Mouse (Mus musculus) neural tube, embryonic 12.5 days (tissue): ENCODE results near the gene 1190002N15Rik. TPM values are rescaled to one million over a fixed set of nuclear protein-coding genes. Genes with fewer than 3 reads are reported as not detected.

Experiments used
- ATAC-seq: fragments of 200-750 bp; cut with Nextera tagmentation; 2 replicates; pipeline ENCODE4 v1.8.0; 2017; ENCODE audit warnings: low read depth, mild to moderate bottlenecking, moderate TSS enrichment, moderate library complexity; ENCODE audit not compliant: low FRiP score
- H3K27ac ChIP-seq: fragments of 300-500 bp; sonication (generic); 2 replicates; pipeline ENCODE4 v1.5.1; 2016
- H3K27me3 ChIP-seq: fragments of 300-500 bp; sonication (generic); replicated peaks from 2 replicates; pipeline ENCODE4 v1.6.1; 2016; ENCODE audit warnings: mild to moderate bottlenecking
- H3K36me3 ChIP-seq: fragments of 300-500 bp; sonication (generic); 2 replicates; pipeline ENCODE4 v1.6.1; 2016; ENCODE audit warnings: mild to moderate bottlenecking
- H3K4me1 ChIP-seq: fragments of 300-500 bp; sonication (generic); 2 replicates; pipeline ENCODE4 v1.6.1; 2016
- H3K4me2 ChIP-seq: fragments of 300-500 bp; sonication (generic); replicated peaks from 2 replicates; pipeline ENCODE4 v1.6.1; 2016; ENCODE audit warnings: mild to moderate bottlenecking
- H3K4me3 ChIP-seq: fragments of 300-500 bp; sonication (generic); 2 replicates; pipeline ENCODE4 v1.5.1; 2016
- H3K9ac ChIP-seq: fragments of 300-500 bp; sonication (generic); 2 replicates; pipeline ENCODE4 v1.6.1; 2016; ENCODE audit warnings: mild to moderate bottlenecking
- H3K9me3 ChIP-seq: fragments of 300-500 bp; sonication (generic); 2 replicates; pipeline ENCODE4 v1.6.1; 2016; ENCODE audit warnings: mild to moderate bottlenecking
- WGBS: fragments of 180-500 bp; shearing (Covaris S2); methylation state at CpG from one replicate; pipeline ENCODE4 v1.1.7; 2016; 5-methylcytosine and 5-hydroxymethylcytosine counted together
- polyA plus RNA-seq: library from polyadenylated mRNA; unstranded; fragments of >200 nt; fragmentation: Nextera tagmentation; extraction: Ambion mirVana; gene quantifications from 2 replicates; pipeline ENCODE4 v1.2.1, GENCODE M21; 2016

1190002N15Rik gene
- polyA plus RNA-seq, 1 experiment from 2014 or later = 30.4 TPM

DNA sequence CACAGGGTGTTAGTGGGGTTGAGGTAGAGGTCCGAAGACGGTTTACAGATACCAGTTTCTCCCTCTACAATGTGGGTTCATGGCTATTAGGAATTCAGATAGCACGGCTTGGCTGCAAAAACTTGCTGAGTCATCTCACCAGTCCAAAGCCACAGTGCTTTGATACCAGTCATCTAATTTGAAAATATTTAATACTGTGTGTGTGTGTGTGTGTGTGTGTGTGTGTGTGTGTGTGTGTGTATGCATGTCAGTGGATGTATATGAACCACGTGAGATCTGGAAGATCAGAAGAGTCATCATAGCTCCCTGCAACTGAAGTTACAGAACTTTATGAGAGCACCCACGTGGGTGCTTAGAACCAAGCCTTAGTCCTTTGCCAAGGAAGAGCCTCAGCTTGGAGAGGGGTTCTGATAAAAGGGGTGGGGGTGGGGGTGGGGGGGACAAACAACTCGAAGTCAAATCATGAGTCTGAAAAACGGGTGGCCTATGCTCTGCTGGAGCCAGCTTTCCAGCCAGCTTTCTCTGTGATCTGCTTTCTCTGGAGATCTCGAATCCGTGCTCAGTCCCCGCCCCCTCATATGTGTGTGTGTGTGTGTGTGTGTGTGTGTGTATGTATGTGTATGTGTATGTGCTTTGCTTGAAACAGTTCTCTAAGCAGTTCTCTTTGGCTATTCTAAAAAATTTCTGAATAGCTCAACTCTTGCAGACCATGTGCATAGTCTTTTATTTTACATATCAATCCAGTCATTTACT is 2.6 kb upstream of the 1190002N15Rik start:
- H3K4me2 ChIP-seq = no peak overlapping the region
- H3K4me3 ChIP-seq = no peak overlapping the region
- no peaks in the 10 kb centered on the region for H3K36me3 ChIP-seq
- H3K27ac ChIP-seq = no peak overlapping the region
- 62% methylated on average over 10 of the region's 10 CpGs for WGBS
- no peak for ATAC-seq
- H3K9ac ChIP-seq = no peak overlapping the region
- H3K9me3 ChIP-seq = no peaks in the 10 kb centered on the region
- H3K27me3 ChIP-seq = no peaks in the 10 kb centered on the region
- H3K4me1 ChIP-seq = peaks cover 4% of the 10 kb centered on the region; the same call in 1 of the 2 replicates

DNA sequence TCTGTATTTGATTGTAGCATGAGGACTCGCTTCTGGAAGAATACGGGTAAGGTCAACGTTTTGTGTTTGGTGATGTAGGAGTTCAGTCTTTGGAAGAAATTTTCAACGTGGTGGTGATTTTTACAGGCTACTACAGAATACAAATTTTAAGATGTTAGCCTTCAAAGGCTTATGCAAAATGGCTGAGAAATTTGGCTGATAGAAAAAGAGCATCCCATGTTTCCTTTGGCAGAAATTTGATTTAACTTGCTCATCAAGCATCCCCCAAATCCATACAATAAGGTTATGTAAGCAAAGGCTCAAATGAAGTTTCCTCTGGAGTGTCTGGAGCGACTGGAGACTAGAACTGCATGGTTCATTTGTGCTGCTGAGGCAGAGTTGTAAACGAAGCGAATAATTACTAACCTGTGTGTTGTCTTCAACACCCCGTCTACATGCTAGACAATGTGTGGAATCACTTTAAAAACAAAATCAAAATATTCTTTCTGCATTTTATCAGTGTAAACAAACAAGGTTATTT is 1.5 kb upstream of the 1190002N15Rik start:
- ATAC-seq = no peak
- Histone ChIP-seq H3K4me1 (peaks cover 9% of the 10 kb centered on the region), H3K27ac (no peak overlapping the region), H3K4me2 (peak overlapping the region; percentile 89), H3K4me3 (0 out of 2 replicates have a peak overlapping the region, but pooled peaks have one; percentile 80), H3K36me3 (no peaks in the 10 kb centered on the region), H3K9ac (no peak overlapping the region), H3K9me3 (no peaks in the 10 kb centered on the region), H3K27me3 (no peaks in the 10 kb centered on the region)
- WGBS = 20% methylated on average over 8 of the region's 8 CpGs

DNA sequence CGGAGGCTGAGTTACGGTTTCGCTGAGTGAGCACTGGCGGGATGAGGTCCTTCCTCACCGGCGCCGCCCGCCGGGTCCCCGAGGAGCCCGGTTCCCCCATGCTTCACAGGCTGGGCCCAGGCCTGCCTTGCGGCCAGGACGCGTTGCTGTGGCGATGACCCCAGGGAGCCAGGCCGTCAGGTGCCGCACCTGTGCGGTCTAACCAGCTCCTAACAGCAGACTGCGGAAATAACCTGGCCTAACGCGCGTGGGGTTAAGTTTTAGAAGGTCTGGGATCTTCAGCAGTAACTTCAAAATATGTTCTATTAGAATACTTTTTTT is 902 bp upstream of the 1190002N15Rik start:
- no peaks in the 10 kb centered on the region for H3K36me3 ChIP-seq
- peak overlapping the region; percentile 87 for H3K27ac ChIP-seq
- H3K4me1 ChIP-seq = peaks cover 14% of the 10 kb centered on the region
- peak; percentile 49; the same call in 1 of the 2 replicates for ATAC-seq
- H3K9ac ChIP-seq = peak overlapping the region; percentile 80
- WGBS = under 1% methylated on average over 22 of the region's 22 CpGs
- H3K9me3 ChIP-seq = no peaks in the 10 kb centered on the region
- no peaks in the 10 kb centered on the region for H3K27me3 ChIP-seq
- peak overlapping the region; percentile 89 for H3K4me2 ChIP-seq
- peak overlapping the region; percentile 80 for H3K4me3 ChIP-seq

DNA sequence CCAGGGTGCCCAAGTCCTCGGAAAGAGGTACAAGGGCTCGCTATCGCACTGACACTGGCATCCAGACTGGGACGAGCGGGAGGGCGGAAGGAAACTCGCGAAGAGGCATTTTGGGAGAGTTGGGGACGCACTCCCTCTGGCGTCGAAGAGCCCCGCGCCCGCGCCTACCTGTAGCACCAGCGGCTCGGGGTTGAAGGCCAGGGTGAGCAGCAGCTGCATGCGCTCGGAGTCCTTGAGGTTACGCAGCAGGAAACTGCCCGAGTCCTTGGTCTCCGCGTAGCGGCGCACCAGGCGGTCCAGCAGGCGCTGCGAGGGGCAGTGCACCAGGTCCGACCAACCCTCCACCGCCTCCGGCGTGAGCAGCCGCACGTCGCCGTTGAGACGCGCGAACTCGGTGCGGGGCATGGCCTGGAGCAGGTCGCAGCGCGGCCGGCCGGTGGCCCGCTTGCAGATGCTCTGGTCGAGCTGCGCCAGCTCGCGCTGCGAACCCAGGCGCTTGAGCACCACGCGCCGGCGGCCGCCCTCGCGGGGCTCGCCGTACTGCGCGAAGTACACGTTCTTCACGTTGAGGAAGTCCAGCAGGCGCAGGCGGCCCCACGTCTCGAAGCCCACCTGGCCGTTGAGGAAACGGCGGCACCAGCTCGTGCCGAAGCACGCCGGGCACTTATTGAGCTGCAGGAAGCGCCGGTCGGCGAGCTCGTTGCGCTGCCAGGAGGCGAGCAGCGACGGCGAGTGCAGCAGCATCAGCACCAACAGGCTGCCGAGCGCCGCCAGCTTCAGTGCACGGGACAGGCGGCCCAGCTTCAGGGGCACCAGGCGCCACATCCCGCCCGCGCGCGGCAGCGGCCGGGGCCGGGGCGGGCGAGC is 597 bp downstream of the 1190002N15Rik start:
- peak overlapping the region; percentile 80 for H3K4me3 ChIP-seq
- no peaks in the 10 kb centered on the region for H3K27me3 ChIP-seq
- H3K4me1 ChIP-seq = peaks cover 14% of the 10 kb centered on the region
- peak; percentile 65 for ATAC-seq
- no peaks in the 10 kb centered on the region for H3K9me3 ChIP-seq
- under 1% methylated on average over 103 of the region's 103 CpGs for WGBS
- peak overlapping the region; percentile 87 for H3K27ac ChIP-seq
- peak overlapping the region; percentile 89 for H3K4me2 ChIP-seq
- H3K9ac ChIP-seq = peak overlapping the region; percentile 80
- H3K36me3 ChIP-seq = no peaks in the 10 kb centered on the region

DNA sequence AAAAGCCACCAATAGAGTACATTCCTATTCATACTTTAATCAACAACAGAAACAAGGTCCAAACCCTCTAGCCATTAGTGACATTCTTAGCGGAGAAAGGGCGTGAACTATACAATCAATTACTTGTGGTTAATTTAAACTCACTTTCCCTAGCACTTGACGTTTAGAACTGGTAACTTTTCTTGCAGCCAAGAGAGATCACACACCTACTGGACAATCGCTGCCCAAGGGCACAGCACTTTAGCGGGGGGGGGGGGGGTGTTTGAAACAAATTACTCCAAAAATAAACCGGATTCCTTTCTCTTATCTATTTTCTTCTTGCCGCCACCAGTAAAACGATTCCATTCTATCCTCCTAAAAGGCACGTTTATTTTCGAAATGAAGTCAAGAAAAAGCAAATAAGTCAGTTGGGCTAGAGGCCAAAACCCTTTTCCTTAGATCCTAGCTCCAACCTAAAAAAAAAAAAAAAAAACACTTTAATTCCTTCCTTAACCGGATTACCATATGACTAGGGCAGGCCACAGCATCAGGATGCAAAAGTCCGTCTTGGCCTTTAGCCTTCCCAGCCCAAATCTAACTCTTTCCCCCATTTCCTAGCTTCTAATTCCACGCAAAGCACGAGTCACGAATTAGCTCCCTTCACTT is 1.5 kb downstream of the 1190002N15Rik start:
- WGBS = under 1% methylated on average over 15 of the region's 15 CpGs
- peaks cover 14% of the 10 kb centered on the region for H3K4me1 ChIP-seq
- peak overlapping the region; percentile 80 for H3K4me3 ChIP-seq
- H3K9me3 ChIP-seq = no peaks in the 10 kb centered on the region
- ATAC-seq = no peak
- peak overlapping the region; percentile 89 for H3K4me2 ChIP-seq
- no peaks in the 10 kb centered on the region for H3K27me3 ChIP-seq
- H3K9ac ChIP-seq = peak overlapping the region; percentile 80
- no peak overlapping the region for H3K27ac ChIP-seq
- H3K36me3 ChIP-seq = no peaks in the 10 kb centered on the region

DNA sequence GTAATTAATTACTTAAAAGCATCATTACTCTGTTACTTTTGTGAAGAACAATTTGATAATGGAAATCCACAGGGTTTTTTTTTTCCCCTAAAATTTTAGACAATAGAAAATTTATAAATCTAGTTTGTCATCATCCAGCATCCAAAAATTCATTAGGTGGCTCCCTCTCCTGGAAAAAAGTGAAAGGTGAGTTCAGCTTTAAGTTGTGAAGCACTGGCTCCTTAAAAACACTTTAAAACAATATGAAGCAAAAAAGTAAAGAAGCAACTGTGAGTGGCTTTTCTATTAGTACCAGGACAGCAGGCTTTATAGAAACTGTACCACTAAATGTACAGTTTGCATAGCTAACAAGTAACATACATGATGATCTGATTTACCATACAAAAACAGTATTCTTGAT is 3.1 kb downstream of the 1190002N15Rik start:
- no peak overlapping the region for H3K4me3 ChIP-seq
- H3K9me3 ChIP-seq = no peaks in the 10 kb centered on the region
- no peaks in the 10 kb centered on the region for H3K36me3 ChIP-seq
- H3K27ac ChIP-seq = no peak overlapping the region
- no peaks in the 10 kb centered on the region for H3K27me3 ChIP-seq
- ATAC-seq = no peak
- H3K4me2 ChIP-seq = peak overlapping the region; percentile 89
- no peak overlapping the region for H3K9ac ChIP-seq
- H3K4me1 ChIP-seq = peaks cover 14% of the 10 kb centered on the region

DNA sequence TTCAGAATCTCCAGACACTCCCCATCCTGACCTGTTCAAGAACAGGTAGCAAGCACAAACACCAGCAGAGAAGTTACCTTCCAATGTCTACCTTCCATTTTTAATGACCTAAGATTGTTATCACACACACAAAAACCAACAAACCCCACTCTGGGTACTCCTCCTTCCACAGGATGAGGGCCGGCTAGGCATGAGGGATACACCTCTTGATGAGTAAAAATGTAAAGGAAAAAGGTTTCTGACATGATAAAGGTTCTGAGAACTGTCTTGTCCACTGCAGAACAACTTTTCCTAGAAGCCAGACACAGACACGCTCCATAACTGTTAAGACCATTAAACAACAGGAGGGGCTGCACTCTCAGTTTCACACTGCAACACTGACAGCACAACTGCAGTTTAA is 3.7 kb downstream of the 1190002N15Rik start:
- Histone ChIP-seq H3K9me3 (no peaks in the 10 kb centered on the region), H3K27ac (no peak overlapping the region), H3K27me3 (no peaks in the 10 kb centered on the region), H3K4me2 (peak overlapping the region; percentile 45), H3K4me3 (0 out of 2 replicates have a peak overlapping the region, but pooled peaks have one; percentile 11), H3K9ac (no peak overlapping the region), H3K36me3 (no peaks in the 10 kb centered on the region), H3K4me1 (peaks cover 14% of the 10 kb centered on the region)
- ATAC-seq = no peak
- WGBS = 59% methylated on average over 2 of the region's 2 CpGs

DNA sequence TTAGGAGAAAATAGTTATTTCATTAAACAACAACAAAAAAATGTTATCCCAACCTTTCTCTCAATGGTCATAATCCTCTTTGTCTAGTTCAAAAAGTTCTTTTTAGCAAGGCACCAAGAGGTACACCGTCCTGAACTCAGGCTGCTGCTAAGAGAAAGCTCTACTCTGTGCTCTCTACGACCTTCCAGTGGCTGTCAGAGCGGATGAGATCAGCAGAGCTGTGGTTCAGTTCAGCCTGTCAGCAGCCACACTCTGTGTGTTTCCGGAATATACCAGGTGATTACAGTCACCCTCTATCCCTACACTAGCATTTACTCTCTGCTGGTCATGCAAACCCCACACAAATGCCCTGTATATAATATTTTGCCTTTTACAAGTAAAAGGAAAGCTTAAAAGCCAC is 4.2 kb downstream of the 1190002N15Rik start:
- no peak for ATAC-seq
- Histone ChIP-seq H3K27me3 (no peaks in the 10 kb centered on the region), H3K9me3 (no peaks in the 10 kb centered on the region), H3K4me2 (peak overlapping the region; percentile 45), H3K4me1 (peaks cover 14% of the 10 kb centered on the region), H3K9ac (no peak overlapping the region), H3K36me3 (no peaks in the 10 kb centered on the region), H3K4me3 (0 out of 2 replicates have a peak overlapping the region, but pooled peaks have one; percentile 1), H3K27ac (no peak overlapping the region)
- WGBS = 46% methylated on average over 4 of the region's 4 CpGs

DNA sequence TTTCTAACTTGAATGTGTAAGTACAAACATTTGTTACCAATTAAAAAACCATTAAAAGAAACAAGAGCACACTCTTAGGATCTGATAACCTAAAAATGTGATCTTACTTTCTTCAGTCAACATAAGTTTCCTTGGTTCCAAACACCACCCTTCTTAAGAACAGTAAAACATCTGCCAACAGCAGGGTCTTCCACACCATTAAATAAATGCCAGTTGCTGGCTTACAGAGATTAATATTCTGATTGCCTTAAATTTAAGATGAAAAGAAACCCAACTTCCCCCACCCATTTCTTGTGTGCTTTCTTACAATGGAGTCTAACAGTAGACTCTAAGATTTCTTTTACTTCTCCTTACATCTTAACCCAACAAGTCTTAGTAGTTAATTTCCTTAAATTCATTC is 7.9 kb downstream of the 1190002N15Rik start:
- no peak overlapping the region for H3K4me3 ChIP-seq
- no peak for ATAC-seq
- no peak overlapping the region for H3K9ac ChIP-seq
- H3K27ac ChIP-seq = no peak overlapping the region
- peaks cover 8% of the 10 kb centered on the region for H3K4me1 ChIP-seq
- no peaks in the 10 kb centered on the region for H3K36me3 ChIP-seq
- no peaks in the 10 kb centered on the region for H3K27me3 ChIP-seq
- H3K9me3 ChIP-seq = no peaks in the 10 kb centered on the region
- H3K4me2 ChIP-seq = no peak overlapping the region

DNA sequence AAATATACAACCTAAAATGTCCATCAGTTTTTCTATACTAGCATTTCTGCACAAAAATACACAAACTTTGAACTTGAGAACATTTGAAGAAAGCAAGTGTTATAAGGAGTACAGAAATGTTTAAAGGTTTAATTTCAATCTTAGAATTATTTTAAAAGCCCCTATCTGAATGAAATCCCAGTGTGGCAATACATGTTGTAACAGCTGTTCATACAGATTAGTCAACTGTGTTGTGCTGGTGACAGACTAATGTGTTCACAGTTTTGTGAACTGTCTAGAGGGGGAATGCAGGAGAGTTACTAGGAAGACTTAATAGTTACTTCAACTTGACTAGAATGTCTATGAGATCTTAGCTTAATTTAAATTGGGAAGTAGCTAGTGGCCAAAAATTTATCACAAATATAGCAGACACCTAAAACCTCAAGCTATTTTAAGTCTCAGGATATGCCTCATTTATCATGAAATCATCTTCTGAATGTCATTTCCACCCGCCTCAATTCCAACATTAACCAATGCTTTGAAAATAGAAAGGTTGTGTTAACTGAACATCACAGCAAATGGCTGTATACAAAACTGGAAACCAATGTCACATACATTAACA is 8.6 kb downstream of the 1190002N15Rik start:
- 60% methylated on average over 1 of the region's 1 CpGs for WGBS
- Histone ChIP-seq H3K9ac (no peak overlapping the region), H3K27ac (no peak overlapping the region), H3K4me1 (peaks cover 5% of the 10 kb centered on the region), H3K36me3 (no peaks in the 10 kb centered on the region), H3K4me2 (no peak overlapping the region), H3K4me3 (no peak overlapping the region), H3K27me3 (no peaks in the 10 kb centered on the region), H3K9me3 (no peaks in the 10 kb centered on the region)
- ATAC-seq = no peak

DNA sequence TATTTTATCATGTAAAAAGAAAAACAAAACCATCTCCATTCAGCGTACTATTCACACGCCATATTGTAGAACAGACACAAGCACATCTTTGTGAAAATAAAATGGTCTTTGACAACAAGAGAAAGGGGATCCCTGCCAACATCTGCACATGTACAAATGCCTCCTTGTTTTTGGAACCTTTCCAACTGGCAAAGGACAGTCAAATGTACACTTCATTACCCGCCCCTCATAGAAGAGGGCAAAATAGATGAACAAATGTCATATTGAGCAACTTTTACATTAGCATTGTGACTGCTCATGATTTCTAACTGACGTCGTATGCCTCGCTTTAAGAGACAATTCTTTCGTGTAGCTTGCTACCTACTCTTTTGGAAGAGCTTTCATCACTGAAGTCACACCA is 11.4 kb downstream of the 1190002N15Rik start:
- H3K4me1 ChIP-seq = 0 out of 2 replicates have a peak, but pooled peaks cover 2% of the 10 kb centered on the region
- H3K4me2 ChIP-seq = no peak overlapping the region
- H3K9ac ChIP-seq = no peak overlapping the region
- WGBS = 62% methylated on average over 7 of the region's 7 CpGs
- ATAC-seq = no peak; the same call in 1 of the 2 replicates
- no peak overlapping the region for H3K4me3 ChIP-seq
- no peak overlapping the region for H3K27ac ChIP-seq
- no peaks in the 10 kb centered on the region for H3K27me3 ChIP-seq
- H3K9me3 ChIP-seq = no peaks in the 10 kb centered on the region
- no peaks in the 10 kb centered on the region for H3K36me3 ChIP-seq

DNA sequence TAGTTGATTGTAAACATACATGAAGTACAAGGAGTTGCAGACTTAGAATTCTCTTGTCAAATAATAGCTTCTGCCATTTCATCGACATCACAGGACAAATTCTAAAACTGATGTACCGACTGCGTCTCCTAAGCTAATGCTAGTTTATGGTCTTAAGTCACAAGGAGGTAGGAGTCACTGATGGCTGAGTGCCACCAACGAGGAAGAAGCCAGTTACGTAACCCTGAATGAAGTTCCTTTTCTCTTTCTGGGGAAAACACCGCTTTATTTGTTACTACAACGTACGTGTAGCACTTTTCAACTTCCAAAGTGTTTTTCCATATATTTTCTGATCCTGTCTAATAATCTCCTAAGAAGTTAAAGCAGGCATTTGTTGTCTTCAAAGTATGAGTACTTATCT is 25.6 kb downstream of the 1190002N15Rik start:
- ATAC-seq = no peak
- Histone ChIP-seq H3K4me2 (no peak overlapping the region), H3K4me3 (no peak overlapping the region), H3K36me3 (no peaks in the 10 kb centered on the region), H3K27me3 (no peaks in the 10 kb centered on the region), H3K9me3 (no peaks in the 10 kb centered on the region), H3K9ac (no peak overlapping the region), H3K27ac (no peak overlapping the region), H3K4me1 (no peaks in the 10 kb centered on the region)
- 93% methylated on average over 8 of the region's 8 CpGs for WGBS
